9 mouse cellular contexts compared by ENCODE assay signal in the genomic region with DNA sequence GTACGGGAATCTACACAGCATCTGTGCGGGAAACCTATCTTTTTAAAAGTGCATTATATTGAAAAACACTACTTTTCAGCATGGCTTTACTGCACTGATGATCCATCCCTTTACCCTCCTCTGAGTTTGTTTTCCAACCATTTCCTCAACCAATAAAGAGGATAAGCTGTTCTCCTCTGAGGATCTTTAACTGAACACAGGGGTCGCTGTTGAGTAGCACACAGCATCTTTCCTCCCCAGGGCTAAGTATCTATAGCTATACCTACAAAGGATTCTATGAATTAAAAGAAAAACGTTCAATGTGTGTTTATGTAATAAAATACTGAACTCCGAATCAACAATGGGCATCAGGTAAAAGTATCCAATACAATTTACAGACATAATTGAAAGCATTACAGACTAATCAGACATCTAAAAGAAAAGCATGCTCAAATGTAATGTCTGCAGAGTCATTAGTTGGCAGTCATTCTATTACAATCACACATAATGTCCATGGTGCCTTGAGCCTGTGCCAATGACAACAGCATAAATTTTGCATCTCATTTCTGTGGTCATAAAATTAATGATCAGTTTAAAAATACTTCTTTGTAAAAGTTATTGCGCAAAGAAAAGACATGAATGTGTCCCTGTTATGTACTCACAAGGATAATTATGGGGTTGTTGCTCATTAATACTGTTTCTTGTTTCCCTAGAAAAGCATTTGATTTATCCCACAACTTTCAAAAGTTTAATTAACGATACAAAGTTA. TPM values are rescaled to one million over a fixed set of nuclear protein-coding genes. Genes with fewer than 3 reads are reported as not detected.
DNase-seq lines count a peak whose midpoint lies in the region; ATAC-seq lines count a peak whose summit lies in the region.
"Had no signal": no experiment of that assay in that cellular context is flagged by ENCODE, and none has a peak within 500 bp of the region (broad histone marks: within the 10 kb centered on the region; RNA-seq: fewer than 3 reads in every experiment).

No protein-coding gene starts in this region.

- no peaks in the 10 kb centered on the region for H3K36me3 ChIP-seq in embryonic facial prominence, embryonic 11.5 days (replicated peaks; ENCODE audit: control insufficient read depth, insufficient read depth, low read depth, low read length)
- H3K36me3 ChIP-seq in embryonic facial prominence, embryonic 10.5 days (replicated peaks), result no peaks in the 10 kb centered on the region
- H3K36me3 ChIP-seq in midbrain, embryonic 14.5 days (ENCODE audit: control insufficient read depth, insufficient read depth, low read length), result no peaks in the 10 kb centered on the region
- H3K36me3 ChIP-seq in midbrain, embryonic 16.5 days (ENCODE audit: control insufficient read depth, insufficient read depth, low read length), result no peaks in the 10 kb centered on the region

- no peaks in the 10 kb centered on the region for H3K4me1 ChIP-seq in embryonic facial prominence, embryonic 11.5 days (ENCODE audit: control insufficient read depth, insufficient read depth, low read length)
- no peaks in the 10 kb centered on the region for H3K4me1 ChIP-seq in embryonic facial prominence, embryonic 10.5 days
- no peaks in the 10 kb centered on the region for H3K4me1 ChIP-seq in midbrain, embryonic 14.5 days (ENCODE audit: control insufficient read depth, insufficient read depth, low read length)
- H3K4me1 ChIP-seq in midbrain, embryonic 16.5 days (ENCODE audit: control insufficient read depth, insufficient read depth, low read length), result no peaks in the 10 kb centered on the region

- H3K9ac ChIP-seq in embryonic facial prominence, embryonic 11.5 days (replicated peaks; ENCODE audit: low read length), result no peak overlapping the region
- no peak overlapping the region for H3K9ac ChIP-seq in midbrain, embryonic 14.5 days (replicated peaks; ENCODE audit: low read length)
- no peak overlapping the region for H3K9ac ChIP-seq in midbrain, embryonic 16.5 days (ENCODE audit: low read depth, low read length)

- WGBS in embryonic facial prominence, embryonic 11.5 days, result 50% methylated on average over 7 of the region's 7 CpGs
- WGBS in embryonic facial prominence, embryonic 10.5 days, result 51% methylated on average over 7 of the region's 7 CpGs
- 54% methylated on average over 7 of the region's 7 CpGs for WGBS in midbrain, embryonic 14.5 days
- 54% methylated on average over 7 of the region's 7 CpGs for WGBS in midbrain, embryonic 16.5 days

- no peak overlapping the region for H3K4me3 ChIP-seq in embryonic facial prominence, embryonic 11.5 days (ENCODE audit: low read depth, low read length)
- H3K4me3 ChIP-seq in embryonic facial prominence, embryonic 10.5 days, result no peak overlapping the region
- no peak overlapping the region for H3K4me3 ChIP-seq in midbrain, embryonic 14.5 days (replicated peaks; ENCODE audit: low read depth, low read length)
- no peak overlapping the region for H3K4me3 ChIP-seq in midbrain, embryonic 16.5 days (ENCODE audit: low read depth, low read length)

- no peak for ATAC-seq in embryonic facial prominence, embryonic 11.5 days (replicated peaks; ENCODE audit: insufficient number of reproducible peaks, low FRiP score, low TSS enrichment, low read depth)
- ATAC-seq in midbrain, embryonic 14.5 days (ENCODE audit: low FRiP score, low TSS enrichment), result no peak
- no peak for ATAC-seq in midbrain, embryonic 16.5 days

- peaks cover 6% of the 10 kb centered on the region; the same call in 1 of the 2 replicates for H3K27me3 ChIP-seq in embryonic facial prominence, embryonic 11.5 days (ENCODE audit: control insufficient read depth, insufficient read depth, low read length)
- H3K27me3 ChIP-seq in embryonic facial prominence, embryonic 10.5 days (replicated peaks; ENCODE audit: low read depth, poor library complexity, severe bottlenecking), result peaks cover 50% of the 10 kb centered on the region
- H3K27me3 ChIP-seq in midbrain, embryonic 14.5 days (ENCODE audit: control insufficient read depth, insufficient read depth, low read length), result peaks cover 46% of the 10 kb centered on the region
- H3K27me3 ChIP-seq in midbrain, embryonic 16.5 days (ENCODE audit: control insufficient read depth, insufficient read depth, low read depth, low read length), result peaks cover 31% of the 10 kb centered on the region

- no peak overlapping the region for H3K27ac ChIP-seq in embryonic facial prominence, embryonic 11.5 days (replicated peaks; ENCODE audit: low read depth, low read length)
- H3K27ac ChIP-seq in embryonic facial prominence, embryonic 10.5 days (replicated peaks), result no peak overlapping the region
- no peak overlapping the region for H3K27ac ChIP-seq in midbrain, embryonic 14.5 days (replicated peaks; ENCODE audit: low read depth, low read length)
- no peak overlapping the region for H3K27ac ChIP-seq in midbrain, embryonic 16.5 days (ENCODE audit: low read length)
- H3K27ac ChIP-seq: macrophage had no signal

- no peaks in the 10 kb centered on the region for H3K9me3 ChIP-seq in embryonic facial prominence, embryonic 11.5 days (replicated peaks; ENCODE audit: control insufficient read depth, low read length)
- no peaks in the 10 kb centered on the region for H3K9me3 ChIP-seq in embryonic facial prominence, embryonic 10.5 days
- no peaks in the 10 kb centered on the region for H3K9me3 ChIP-seq in midbrain, embryonic 14.5 days (ENCODE audit: control insufficient read depth, low read length)
- H3K9me3 ChIP-seq in midbrain, embryonic 16.5 days (replicated peaks; ENCODE audit: control insufficient read depth, low read length, poor library complexity, severe bottlenecking), result no peaks in the 10 kb centered on the region

- no peak overlapping the region for H3K4me2 ChIP-seq in embryonic facial prominence, embryonic 11.5 days (ENCODE audit: low read depth, low read length)
- H3K4me2 ChIP-seq in midbrain, embryonic 14.5 days (ENCODE audit: low read length), result no peak overlapping the region
- H3K4me2 ChIP-seq in midbrain, embryonic 16.5 days (ENCODE audit: low read length), result no peak overlapping the region

- DNase-seq in embryonic facial prominence, embryonic 11.5 days (ENCODE audit: low spot score), result peak; percentile 52
- DNase-seq in embryonic facial prominence, embryonic 10.5 days (ENCODE audit: low spot score), result no peak
- peak; percentile 39 for DNase-seq in midbrain, embryonic 14.5 days
- DNase-seq in embryo, embryonic 11.5 days (ENCODE audit: low read depth, low spot score), result peak; percentile 43
- peak; percentile 58 for DNase-seq in retina, embryonic 14.5 days (ENCODE audit: low spot score)
- no peak for DNase-seq in ovary, postnatal 14 days (ENCODE audit: low spot score)
- no peak for DNase-seq in heart, adult 8-10 months (ENCODE audit: low spot score)

RNA-seq across cellular contexts. Expression of a gene that starts 13.8 kb away (rescaled TPM):
- 10.4 and 10.5 TPM in 2 replicates for polyA plus RNA-seq in embryonic facial prominence, embryonic 11.5 days (2014; fragmentation: Nextera tagmentation; extraction: Ambion mirVana)
- polyA plus RNA-seq in embryonic facial prominence, embryonic 10.5 days (2016; fragmentation: Nextera tagmentation; extraction: Ambion mirVana), result 8.0 and 11.4 TPM in 2 replicates
- polyA plus RNA-seq in midbrain, embryonic 14.5 days (2014; fragmentation: Nextera tagmentation; extraction: Ambion mirVana), result 4.5 and 5.8 TPM in 2 replicates
- polyA plus RNA-seq in midbrain, embryonic 16.5 days (2015; fragmentation: Nextera tagmentation; extraction: Ambion mirVana), result 4.8 and 7.0 TPM in 2 replicates
- 10 to 100 TPM in 3 of 4 experiments, 1 to 10 TPM in 1; 8.8 to 12.2 (median 11.0) TPM for total RNA-seq in heart, adult 8-10 months (2022)

Comparison
In these comparisons a context has a peak if more than half of its experiments do, and no peak if none do; other contexts are left out.
1. DNase-seq: peak in embryonic facial prominence, embryonic 11.5 days (single experiment), midbrain, embryonic 14.5 days (single experiment), embryo, embryonic 11.5 days (single experiment) and retina, embryonic 14.5 days (single experiment); none in embryonic facial prominence, embryonic 10.5 days (single experiment), ovary, postnatal 14 days (single experiment) and heart, adult 8-10 months (single experiment).